Mouse (Mus musculus) thymus, adult 2 months (tissue): ENCODE measurements around the gene Aaas. TPM values are rescaled to one million over a fixed set of nuclear protein-coding genes. Genes with fewer than 3 reads are reported as not detected.

Experiments used
- DNase-seq: peaks from one replicate; pipeline ENCODE4 v3.0.0; 2021
- H3K27ac ChIP-seq: fragments of 200-500 bp; 2 replicates; pipeline ENCODE4 v1.5.1; 2012; ENCODE audit warnings: low read length, control low read depth; ENCODE audit not compliant: control insufficient read depth, insufficient read depth
- H3K27me3 ChIP-seq: fragments of 200-500 bp; 2 replicates; pipeline ENCODE4 v1.6.1; 2012; ENCODE audit warnings: mild to moderate bottlenecking, low read length, moderate library complexity, mixed read lengths; ENCODE audit not compliant: control insufficient read depth, insufficient read depth
- H3K36me3 ChIP-seq: fragments of 200-500 bp; 2 replicates; pipeline ENCODE4 v1.6.1; 2012; ENCODE audit warnings: mild to moderate bottlenecking, low read length, moderate library complexity; ENCODE audit not compliant: control insufficient read depth, insufficient read depth
- H3K4me1 ChIP-seq: fragments of 200-500 bp; replicated peaks from 2 replicates; pipeline ENCODE4 v1.6.1; 2012; ENCODE audit warnings: low read length; ENCODE audit not compliant: control insufficient read depth, insufficient read depth
- H3K4me3 ChIP-seq: fragments of 200-500 bp; 2 replicates; pipeline ENCODE4 v1.5.1; 2012; ENCODE audit warnings: mild to moderate bottlenecking, low read length, control low read depth, moderate library complexity; ENCODE audit not compliant: control insufficient read depth, insufficient read depth
- CTCF ChIP-seq: fragments of 200-500 bp; IDR thresholded peaks from 2 replicates; pipeline ENCODE4 v1.5.1; 2012; ENCODE audit warnings: mild to moderate bottlenecking, control low read depth, low read length, moderate library complexity, borderline replicate concordance; ENCODE audit not compliant: control insufficient read depth, poor library complexity, insufficient read depth; ENCODE audit errors: extremely low read depth
- POLR2A ChIP-seq: fragments of 200-500 bp; IDR thresholded peaks from 2 replicates; pipeline ENCODE4 v1.6.1; 2012; ENCODE audit warnings: mild to moderate bottlenecking, low read length, control low read depth, moderate library complexity; ENCODE audit not compliant: control insufficient read depth, poor library complexity, insufficient read depth; ENCODE audit errors: extremely low read depth
- WGBS: fragments of 180-500 bp; shearing (Covaris S2); methylation state at CpG from one replicate; pipeline ENCODE4 v1.1.7; 2018; 5-methylcytosine and 5-hydroxymethylcytosine counted together
- polyA plus RNA-seq: library from polyadenylated mRNA; depleted of rRNA; stranded (reverse); fragments of >200 nt; gene quantifications from 2 replicates; pipeline ENCODE4 v1.2.3, GENCODE M21; 2012

The Aaas gene
- polyA plus RNA-seq, 1 experiment = 107 TPM

- H3K36me3 ChIP-seq = 0 out of 2 replicates have a peak, but pooled peaks cover 4% of the 10 kb centered on the region
- WGBS = 54% methylated on average over 8 of the region's 8 CpGs
- no peaks in the 10 kb centered on the region for H3K27me3 ChIP-seq
- TF ChIP-seq CTCF = no peak
- no peak for TF ChIP-seq POLR2A
- no peak for DNase-seq
- peaks cover 8% of the 10 kb centered on the region for H3K4me1 ChIP-seq
- no peak overlapping the region for H3K4me3 ChIP-seq
- H3K27ac ChIP-seq = no peak overlapping the region
These were observed 23.7 kb downstream of the Aaas start for GRCm38 (mm10) chr15:102326892-102327291.

GRCm38 (mm10) chr15:102326022-102326576 lies 24.5 kb downstream of the Aaas start, which contains the start of gene Pfdn5:
Gene Pfdn5 (plus strand): TSS chr15:102326116.
- H3K36me3 ChIP-seq = 0 out of 2 replicates have a peak, but pooled peaks cover 4% of the 10 kb centered on the region
- DNase-seq = peak; percentile 87
- no peak within 1 kb of the TSS for H3K27ac ChIP-seq
- no peaks in the 10 kb centered on the region for H3K27me3 ChIP-seq
- H3K4me3 ChIP-seq = peak within 1 kb of the TSS; percentile 84
- under 1% methylated on average over 40 of the region's 40 CpGs for WGBS
- TF ChIP-seq POLR2A (peak; percentile 35; the same call in 1 of the 2 replicates), CTCF (no peak; the same call in 1 of the 2 replicates)
- peaks cover 5% of the 10 kb centered on the region; the same call in 1 of the 2 replicates for H3K4me1 ChIP-seq

- 84% methylated on average over 12 of the region's 12 CpGs for WGBS
- no peak overlapping the region for H3K4me3 ChIP-seq
- no peaks in the 10 kb centered on the region for H3K27me3 ChIP-seq
- H3K27ac ChIP-seq = no peak overlapping the region
- H3K36me3 ChIP-seq = peaks cover 12% of the 10 kb centered on the region
- DNase-seq = no peak
- peaks cover 5% of the 10 kb centered on the region; the same call in 1 of the 2 replicates for H3K4me1 ChIP-seq
- TF ChIP-seq CTCF (no peak), POLR2A (no peak)
These were observed 25.7 kb downstream of the Aaas start for GRCm38 (mm10) chr15:102324654-102325473.

- no peak overlapping the region for H3K27ac ChIP-seq
- no peak overlapping the region for H3K4me3 ChIP-seq
- no peaks in the 10 kb centered on the region for H3K4me1 ChIP-seq
- peak; percentile 45; the same call in 1 of the 2 replicates for TF ChIP-seq CTCF
- no peak for TF ChIP-seq POLR2A
- WGBS = 88% methylated on average over 6 of the region's 6 CpGs
- peak; percentile 67 for DNase-seq
- no peaks in the 10 kb centered on the region for H3K27me3 ChIP-seq
- peaks cover 21% of the 10 kb centered on the region for H3K36me3 ChIP-seq
These were observed 34.3 kb downstream of the Aaas start for GRCm38 (mm10) chr15:102316263-102316662.

GRCm38 (mm10) chr15:102315292-102315691 lies 35.3 kb downstream of the Aaas start:
- 91% methylated on average over 8 of the region's 8 CpGs for WGBS
- no peak overlapping the region for H3K27ac ChIP-seq
- TF ChIP-seq CTCF (no peak), POLR2A (no peak)
- H3K4me3 ChIP-seq = no peak overlapping the region
- DNase-seq = no peak
- 0 out of 2 replicates have a peak, but pooled peaks cover 2% of the 10 kb centered on the region for H3K4me1 ChIP-seq
- H3K27me3 ChIP-seq = no peaks in the 10 kb centered on the region
- H3K36me3 ChIP-seq = peaks cover 21% of the 10 kb centered on the region

- H3K4me3 ChIP-seq = no peak overlapping the region
- H3K36me3 ChIP-seq = peaks cover 35% of the 10 kb centered on the region
- 0 out of 2 replicates have a peak, but pooled peaks cover 2% of the 10 kb centered on the region for H3K4me1 ChIP-seq
- H3K27ac ChIP-seq = no peak overlapping the region
- H3K27me3 ChIP-seq = no peaks in the 10 kb centered on the region
- no peak for DNase-seq
- TF ChIP-seq POLR2A (no peak), CTCF (no peak)
These were observed 39.1 kb downstream of the Aaas start for GRCm38 (mm10) chr15:102311489-102311888.
